Mouse (Mus musculus) urinary bladder, postnatal 25 days (tissue): ENCODE measurements around the gene Twf1.
A peak's percentile ranks its signal among the peaks of the same experiment; 100 is the strongest.

Source experiments
- DNase-seq: peaks from one replicate; pipeline ENCODE4 v3.0.0; 2022; ENCODE audit warnings: low spot score

The Twf1 gene

DNA sequence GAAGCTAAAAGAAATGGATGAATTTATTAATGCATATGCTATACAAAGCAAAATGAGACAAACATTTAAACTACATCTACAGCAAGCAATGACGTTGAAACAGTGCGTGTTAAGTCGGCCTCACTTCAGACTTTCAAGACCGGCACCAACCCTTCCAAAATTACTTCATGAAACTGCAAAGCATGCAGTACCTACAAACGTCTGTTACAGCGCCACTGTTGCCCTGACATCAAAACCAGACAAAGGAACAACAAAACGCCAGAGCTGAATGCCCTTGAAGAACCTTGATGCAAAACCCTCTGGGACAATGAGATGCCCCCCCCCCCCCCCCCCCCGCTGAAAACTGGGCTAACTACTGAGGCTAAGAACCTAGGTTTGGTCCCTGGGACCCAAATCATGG is 16.9 kb downstream of the Twf1 start:
- DNase-seq, result no peak

DNA sequence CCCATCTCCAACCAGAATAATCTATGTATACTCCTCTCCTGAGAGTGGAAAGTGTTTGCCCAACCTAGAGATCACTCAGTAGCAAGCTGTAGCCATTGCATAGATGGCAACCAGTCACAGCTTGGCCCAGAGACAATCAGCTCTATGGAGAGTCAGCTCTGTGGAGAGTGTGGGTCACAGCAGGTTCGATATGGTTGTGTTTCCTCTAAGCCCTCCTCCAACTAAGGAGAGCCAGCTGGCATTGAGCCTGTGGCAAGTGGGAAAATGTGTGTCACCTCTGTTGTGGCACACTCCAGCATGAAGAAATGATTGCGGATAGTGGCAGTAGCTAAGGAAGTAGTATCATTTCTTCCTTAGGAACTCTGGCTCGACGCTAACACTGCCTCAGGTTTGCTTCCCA is 18.2 kb downstream of the Twf1 start:
- no peak for DNase-seq

DNA sequence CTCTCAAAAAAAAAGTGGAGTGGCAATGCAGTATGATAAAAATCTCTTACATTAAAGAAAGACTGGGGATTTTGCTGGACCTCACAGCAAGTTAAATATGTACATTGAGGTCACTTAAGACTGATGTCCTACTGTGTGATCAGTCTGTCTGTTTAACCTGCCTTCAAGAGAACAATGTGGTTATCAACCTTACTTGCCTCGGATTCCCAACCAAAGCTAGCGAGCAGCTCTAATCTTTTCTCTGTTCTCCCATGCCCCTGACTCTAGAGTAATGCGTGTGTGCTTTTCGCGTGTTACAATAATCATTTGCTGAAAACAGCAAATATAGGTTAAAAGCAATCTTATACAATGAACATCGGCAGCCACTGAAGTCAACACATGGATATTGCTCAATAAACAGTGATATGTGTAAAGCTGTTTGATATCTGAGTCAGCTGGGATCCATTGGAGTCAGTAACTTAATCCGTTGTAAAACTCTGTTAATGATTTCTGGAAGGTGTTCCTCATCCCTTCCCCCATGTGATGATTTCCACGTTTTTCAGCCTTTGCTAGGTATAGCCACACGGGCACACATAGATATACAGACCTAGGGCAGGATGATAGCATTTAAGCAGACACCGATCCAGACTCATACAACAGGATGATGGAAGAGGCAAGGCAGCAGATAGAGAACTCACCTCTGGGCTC is 21.1 kb downstream of the Twf1 start:
- DNase-seq, result no peak

DNA sequence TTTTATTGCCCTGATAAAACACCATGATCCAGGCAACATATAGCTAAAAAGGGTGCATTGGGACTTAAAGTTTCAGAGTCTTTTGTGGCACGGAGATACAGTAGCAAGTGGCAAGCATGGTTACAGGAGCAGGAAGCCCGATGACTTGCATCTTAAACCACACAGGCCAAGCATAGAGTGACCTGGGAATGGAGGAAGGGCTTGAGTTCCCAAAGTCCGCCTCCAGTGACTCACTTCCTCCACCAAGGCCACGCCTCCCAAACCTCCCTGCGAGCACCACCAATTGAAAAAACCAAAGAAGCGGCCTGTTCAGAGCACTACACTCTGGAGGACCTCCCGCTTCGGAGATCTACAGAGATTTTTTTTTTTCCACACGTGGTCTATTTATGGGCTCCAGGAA is 23.8 kb downstream of the Twf1 start:
- DNase-seq, result no peak

- DNase-seq, result no peak
Measured at GRCm38 (mm10) chr15:94564909-94565308, 24.8 kb downstream of the Twf1 start.

DNA sequence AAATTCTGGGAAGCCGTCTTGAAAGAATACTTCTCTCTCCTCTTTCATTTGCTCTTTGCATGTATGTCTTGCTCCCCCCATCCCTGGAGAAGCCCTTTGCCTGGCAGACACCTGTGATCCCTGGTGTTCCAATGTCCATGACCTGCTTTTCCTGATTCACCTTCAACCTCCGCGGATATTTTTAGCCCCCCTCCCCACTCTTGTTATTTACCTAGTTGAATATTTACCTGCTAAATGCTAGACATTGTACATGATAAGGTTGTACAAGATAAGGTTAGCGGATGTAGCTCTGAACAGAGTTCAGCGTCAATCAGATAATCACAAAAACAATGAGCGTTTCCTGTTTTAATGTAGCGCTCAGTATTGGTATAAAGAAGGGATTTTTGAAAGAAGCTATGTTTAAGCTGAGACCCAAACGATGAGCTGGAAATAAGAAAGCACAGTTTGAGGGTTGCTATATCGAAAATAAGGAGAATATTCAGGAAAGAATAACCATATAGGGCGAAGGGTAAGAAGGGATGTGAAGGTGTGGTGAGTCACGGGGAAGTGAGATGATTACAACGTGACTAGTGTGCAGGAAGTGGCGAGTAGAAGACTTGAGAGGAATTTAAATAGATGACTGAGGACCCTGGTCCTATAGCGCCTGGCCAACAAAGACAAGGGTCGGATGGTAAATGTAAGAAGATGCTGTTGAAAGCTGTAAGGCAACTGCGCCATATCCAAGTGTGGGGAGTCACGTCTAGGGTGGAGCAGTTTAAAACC is 30.6 kb downstream of the Twf1 start:
- no peak for DNase-seq

GRCm38 (mm10) chr15:94557442-94557841 is 32.2 kb downstream of the Twf1 start:
- peak; percentile 85 for DNase-seq

DNA sequence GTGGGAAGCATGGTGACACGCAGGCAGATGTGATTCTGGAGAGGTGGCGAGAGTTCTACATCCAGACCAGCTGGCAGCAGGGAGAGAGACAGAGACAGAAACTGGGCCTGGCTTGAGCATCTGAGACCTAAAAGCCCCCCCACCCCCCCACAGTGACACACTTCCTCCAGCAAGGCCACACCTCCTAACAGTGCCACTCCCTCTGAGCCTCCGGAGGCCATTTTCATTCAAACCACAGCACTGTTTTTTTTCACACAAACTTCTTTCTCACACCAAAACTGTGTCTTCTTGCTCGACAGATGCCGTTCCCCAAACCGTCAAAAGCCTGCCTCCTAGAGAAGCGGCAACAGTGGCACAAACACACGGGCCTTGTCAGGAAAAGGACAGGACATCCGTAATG is 36.2 kb downstream of the Twf1 start:
- no peak for DNase-seq

- no peak for DNase-seq
Measured at GRCm38 (mm10) chr15:94544844-94545243, 44.8 kb downstream of the Twf1 start.

DNA sequence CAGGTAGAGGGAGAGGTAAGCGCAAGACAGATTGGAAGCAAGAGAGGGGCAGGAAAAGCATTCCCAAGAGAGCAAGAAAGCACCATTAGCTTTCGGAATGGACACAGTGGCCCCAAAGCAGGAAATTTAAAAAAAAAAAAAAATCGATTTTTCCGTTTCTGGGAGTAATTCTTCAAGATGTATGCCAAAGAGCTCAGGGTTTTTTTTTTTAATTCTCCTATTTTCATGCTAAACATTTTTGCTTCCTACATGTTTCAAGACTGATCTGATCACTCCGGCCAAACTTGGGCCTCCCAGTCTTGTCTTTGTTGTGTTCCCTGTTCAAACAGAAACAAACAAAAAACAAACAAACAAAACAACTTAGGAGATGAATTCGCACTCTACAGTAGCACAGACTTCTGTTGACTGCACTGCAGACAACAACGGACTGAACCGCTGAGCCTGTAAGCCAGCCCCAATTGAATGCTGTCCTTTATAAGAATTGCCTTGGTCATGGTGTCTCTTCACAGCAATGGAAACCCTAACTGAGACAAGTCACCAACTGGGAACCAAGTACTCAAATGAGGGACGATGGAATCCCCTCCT is 45.5 kb downstream of the Twf1 start:
- DNase-seq, result no peak

DNA sequence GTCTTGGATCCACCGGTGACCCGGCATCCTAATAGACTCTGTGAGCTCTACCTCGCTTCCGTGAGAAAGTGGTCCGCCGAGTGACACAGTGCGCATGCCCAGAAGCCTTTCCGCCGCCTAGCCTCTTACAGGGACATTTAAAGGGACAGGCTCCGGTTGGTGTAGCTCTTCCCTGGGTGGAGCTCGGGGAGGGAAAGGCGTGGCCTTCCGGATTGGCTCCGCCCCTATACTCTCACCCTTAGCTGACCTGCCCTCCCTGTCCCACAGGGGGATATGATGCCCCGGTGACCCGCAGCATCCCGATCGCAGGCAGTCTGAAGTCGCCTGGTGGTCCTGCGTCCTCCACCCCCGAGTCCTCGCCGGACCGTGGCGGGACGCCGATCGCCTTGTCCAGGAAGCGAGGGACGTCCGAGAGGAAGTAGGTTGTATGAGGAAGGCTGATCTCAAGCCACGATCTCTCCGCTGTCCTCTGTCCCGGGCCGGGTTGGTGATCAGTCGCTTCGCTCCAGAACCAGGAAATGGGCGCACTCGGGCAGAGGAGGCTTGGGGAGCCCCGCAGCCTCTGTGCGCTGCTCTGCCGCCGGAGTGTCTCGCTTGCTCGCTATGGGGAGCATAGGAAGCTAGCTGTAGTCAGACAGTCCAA is 46.2 kb downstream of the Twf1 start, which contains the start of the genes Pus7l and Irak4:
Gene Pus7l, minus strand, starts transcription at position 139 of the 643 bp plus-strand sequence.
Gene Irak4, plus strand, starts transcription at position 235 of the 643 bp plus-strand sequence.
- peak; percentile 87 for DNase-seq

DNA sequence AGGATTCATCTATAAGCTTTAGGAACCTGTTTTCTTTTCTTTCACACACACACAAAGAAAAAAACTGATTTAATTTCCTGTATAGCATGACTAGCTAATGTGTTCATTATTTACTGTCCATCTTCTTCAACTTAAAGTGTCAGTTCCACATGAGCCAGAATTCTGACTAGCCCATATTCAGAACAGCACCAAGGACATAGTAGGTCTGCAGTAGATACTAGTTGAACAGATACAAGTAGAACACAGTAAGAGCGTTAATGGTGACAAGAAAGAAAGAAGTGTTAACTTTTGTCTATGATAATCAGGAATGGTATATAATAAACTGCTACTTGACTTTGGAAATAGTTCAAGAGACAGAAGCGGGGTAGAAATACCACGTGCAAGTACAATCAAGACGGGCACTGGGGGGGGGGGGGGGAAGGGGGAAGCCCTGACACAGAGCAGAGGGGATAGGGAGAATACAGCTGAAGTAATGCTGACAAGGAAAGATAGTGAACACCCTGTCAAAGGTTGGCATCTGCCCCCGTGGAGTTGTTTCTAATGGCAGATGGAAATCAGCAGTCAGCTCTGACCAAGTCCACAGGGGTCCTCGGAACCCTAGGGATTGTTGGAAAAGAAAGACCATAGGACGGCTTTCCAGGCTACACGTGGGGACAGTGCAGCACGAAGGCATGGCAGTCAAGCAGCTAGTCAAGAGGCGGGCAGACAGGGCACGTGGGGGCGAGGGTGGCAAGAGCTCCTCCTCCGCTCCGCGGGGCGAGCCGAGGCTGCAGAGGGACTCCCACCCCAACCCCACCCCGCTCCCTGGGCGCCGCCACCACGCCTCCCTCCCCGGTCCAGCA is 46.9 kb downstream of the Twf1 start:
- no peak for DNase-seq

DNA sequence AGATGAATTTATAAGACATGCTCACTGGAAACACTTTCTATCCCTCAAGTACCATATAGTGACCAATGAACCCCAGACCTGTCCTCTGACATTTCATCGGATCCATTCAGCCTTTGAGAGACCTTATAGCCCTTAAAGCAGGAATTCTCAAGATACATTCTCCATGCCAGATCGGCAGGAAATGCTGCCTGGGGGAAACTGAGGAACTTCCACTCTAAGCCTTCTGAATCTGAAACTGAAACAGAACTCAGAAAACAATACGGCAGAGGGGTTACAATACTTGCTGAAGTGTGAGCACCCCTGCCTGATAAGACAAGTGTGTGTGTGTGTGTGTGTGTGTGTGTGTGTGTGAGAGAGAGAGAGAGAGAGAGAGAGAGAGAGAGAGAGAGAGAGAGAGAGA is 50.4 kb downstream of the Twf1 start:
- no peak for DNase-seq

DNA sequence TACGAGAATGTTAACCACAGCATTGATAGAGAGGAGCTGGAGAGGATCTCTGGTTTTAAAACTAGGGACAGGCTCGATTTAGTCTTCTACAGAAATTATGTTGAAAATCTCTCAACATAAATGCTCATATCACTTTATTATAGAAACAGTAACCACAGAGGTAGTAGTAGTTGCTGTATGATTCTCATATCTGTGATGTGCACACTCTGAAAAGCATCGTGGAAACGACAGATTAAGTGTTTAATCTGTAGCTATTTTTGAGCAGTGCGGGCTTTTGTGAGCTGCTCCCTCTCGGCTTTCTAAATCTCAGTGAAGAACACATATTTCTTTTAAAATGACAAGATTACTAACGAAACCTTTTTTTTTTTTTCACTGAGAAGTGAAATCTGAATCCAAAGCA is 54.2 kb downstream of the Twf1 start:
- DNase-seq, result no peak

GRCm38 (mm10) chr15:94532956-94533355 is 56.7 kb downstream of the Twf1 start:
- DNase-seq, result no peak

- DNase-seq, result no peak
Measured at GRCm38 (mm10) chr15:94532306-94532705, 57.4 kb downstream of the Twf1 start.

DNA sequence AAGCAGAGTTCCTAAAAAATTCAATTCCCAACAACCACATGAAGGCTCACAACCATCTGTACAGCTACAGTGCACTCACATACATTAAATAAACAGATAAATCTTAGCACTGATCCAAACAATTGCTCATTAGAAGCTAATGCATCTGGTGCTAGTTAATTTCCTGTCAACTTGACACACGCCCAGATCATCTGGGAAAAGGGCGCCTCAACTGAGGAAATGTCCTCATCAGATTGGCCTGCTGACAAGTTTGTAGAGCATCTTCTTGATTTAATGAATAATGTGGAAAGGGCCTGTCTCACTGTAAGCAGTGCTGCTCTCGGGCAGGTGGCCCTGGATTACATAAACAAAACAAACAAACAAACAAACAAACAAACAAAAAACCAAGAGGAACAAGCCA is 59.2 kb downstream of the Twf1 start:
- no peak for DNase-seq
